In genomic region chr8:22162206-22162605, GRCm38 (mm10) we compare ENCODE assay signal across 38 mouse cellular contexts. TPM values are rescaled to one million over a fixed set of nuclear protein-coding genes. Genes with fewer than 3 reads are reported as not detected.
"Had no signal": no experiment of that assay in that cellular context is flagged by ENCODE, and none has a peak within 500 bp of the region (broad histone marks: within the 10 kb centered on the region; RNA-seq: fewer than 3 reads in every experiment).

No protein-coding gene starts in this region.

- DNase-seq: left cerebral cortex, postnatal 4 days; liver; liver, embryonic 13.5 days; liver, postnatal 0 days; lung, adult 18-20 months; lung, adult 2 months; lung, embryonic 14.5 days; lung, postnatal 10 days; lung, postnatal 14 days; lung, postnatal 36 days; lung, postnatal 4 days; midbrain, embryonic 14.5 days had no signal

- ATAC-seq: liver, embryonic 12.5 days; liver, postnatal 0 days; lung, postnatal 0 days; midbrain, embryonic 13.5 days; midbrain, embryonic 15.5 days; midbrain, embryonic 16.5 days had no signal

- H3K27ac ChIP-seq: limb, embryonic 10.5 days; limb, embryonic 12.5 days; limb, embryonic 13.5 days; limb, embryonic 15.5 days; liver, embryonic 12.5 days; liver, embryonic 13.5 days; liver, embryonic 14.5 days; liver, embryonic 15.5 days; lung, embryonic 15.5 days; macrophage; midbrain, embryonic 10.5 days; midbrain, embryonic 12.5 days; midbrain, embryonic 13.5 days; midbrain, embryonic 15.5 days; neural tube, embryonic 12.5 days had no signal

- H3K4me3 ChIP-seq: limb, embryonic 10.5 days; limb, embryonic 12.5 days; limb, embryonic 13.5 days; limb, embryonic 15.5 days; liver, embryonic 12.5 days; liver, embryonic 13.5 days; liver, embryonic 15.5 days; lung, embryonic 15.5 days; megakaryocyte, embryonic 14.5 days; midbrain, embryonic 10.5 days; midbrain, embryonic 12.5 days; midbrain, embryonic 13.5 days; midbrain, embryonic 15.5 days; myocyte; neural tube, embryonic 12.5 days had no signal

- H3K36me3 ChIP-seq: liver, embryonic 13.5 days; midbrain, embryonic 15.5 days had no signal

- H3K27me3 ChIP-seq: limb, embryonic 12.5 days; limb, embryonic 13.5 days; limb, embryonic 15.5 days; liver, embryonic 12.5 days; liver, embryonic 13.5 days; liver, embryonic 15.5 days; lung, embryonic 15.5 days; megakaryocyte, embryonic 14.5 days; midbrain, embryonic 12.5 days; midbrain, embryonic 13.5 days; midbrain, embryonic 15.5 days; neural tube, embryonic 12.5 days had no signal

- H3K9ac ChIP-seq: limb, embryonic 12.5 days; limb, embryonic 13.5 days; limb, embryonic 15.5 days; liver, embryonic 12.5 days; liver, embryonic 13.5 days; liver, embryonic 14.5 days; liver, embryonic 15.5 days; liver, postnatal 0 days; lung, embryonic 14.5 days; lung, embryonic 15.5 days; midbrain, embryonic 12.5 days; midbrain, embryonic 13.5 days; midbrain, embryonic 15.5 days; neural tube, embryonic 12.5 days had no signal

- H3K9me3 ChIP-seq: limb, embryonic 10.5 days; limb, embryonic 12.5 days; limb, embryonic 13.5 days; limb, embryonic 15.5 days; liver, embryonic 12.5 days; liver, embryonic 13.5 days; liver, embryonic 15.5 days; lung, embryonic 15.5 days; midbrain, embryonic 10.5 days; midbrain, embryonic 12.5 days; midbrain, embryonic 13.5 days; midbrain, embryonic 15.5 days; neural tube, embryonic 12.5 days had no signal

- H3K4me2 ChIP-seq: limb, embryonic 12.5 days; limb, embryonic 13.5 days; limb, embryonic 15.5 days; liver, embryonic 11.5 days; liver, embryonic 12.5 days; liver, embryonic 13.5 days; liver, embryonic 15.5 days; lung, embryonic 14.5 days; lung, embryonic 15.5 days; midbrain, embryonic 11.5 days; midbrain, embryonic 12.5 days; midbrain, embryonic 13.5 days; midbrain, embryonic 15.5 days; neural tube, embryonic 12.5 days had no signal

RNA-seq across cellular contexts. Expression of gene Nek5, which starts 37.4 kb away (rescaled TPM):
- total RNA-seq: left cerebral cortex, postnatal 36 days; megakaryocyte progenitor cell, adult 5-6 weeks; megakaryocyte, adult 5-6 weeks; megakaryocyte-erythroid progenitor cell, adult 5-6 weeks; monocyte, adult 5-6 weeks had no signal
- polyA plus RNA-seq: limb, embryonic 10.5 days; limb, embryonic 11.5 days; liver, embryonic 11.5 days; liver, embryonic 12.5 days; liver, embryonic 13.5 days; macrophage; myocyte; neural tube, embryonic 12.5 days had no signal
